ENCODE assay signal across 16 mouse cellular contexts in genomic region chr4:147957141-147957540, GRCm38 (mm10). TPM values are rescaled to one million over a fixed set of nuclear protein-coding genes. Genes with fewer than 3 reads are reported as not detected.
A peak's percentile ranks its signal among the peaks of the same experiment; 100 is the strongest.
DNase-seq lines count a peak whose midpoint lies in the region; ATAC-seq and TF ChIP-seq lines count a peak whose summit lies in the region.
"Had no signal": no experiment of that assay in that cellular context is flagged by ENCODE, and none has a peak within 500 bp of the region (broad histone marks: within the 10 kb centered on the region; RNA-seq: fewer than 3 reads in every experiment).

No protein-coding gene starts in this region.

- no peak for TF ChIP-seq CTCF in kidney, adult 2 months (conservative IDR thresholded peaks at IDR 0.05; ENCODE audit: insufficient read depth, insufficient read length, low read depth, low read length)
- TF ChIP-seq CTCF in G1E (IDR thresholded peaks at IDR 0.05; ENCODE audit: low read depth, low read length), result no peak

- H3K9me3 ChIP-seq in G1E (replicated peaks), result no peaks in the 10 kb centered on the region
- H3K9me3 ChIP-seq: hindbrain, embryonic 12.5 days; neural tube, embryonic 12.5 days had no signal

- no peaks in the 10 kb centered on the region for H3K36me3 ChIP-seq in kidney, adult 2 months (ENCODE audit: control insufficient read depth, insufficient read depth, low read length)
- H3K36me3 ChIP-seq in G1E (replicated peaks), result peaks cover 2% of the 10 kb centered on the region

- no peak overlapping the region for H3K27ac ChIP-seq in kidney, adult 2 months (ENCODE audit: insufficient read depth, low read depth, low read length)
- H3K27ac ChIP-seq: hindbrain, embryonic 12.5 days; macrophage; neural tube, embryonic 12.5 days had no signal

- ATAC-seq in G1E (ENCODE audit: extremely low read depth, insufficient number of reproducible peaks, low FRiP score, poor library complexity, severe bottlenecking), result no peak
- ATAC-seq in common myeloid progenitor, adult 5-6 weeks (replicated peaks; ENCODE audit: low read depth, poor library complexity, severe bottlenecking), result peak; percentile 59
- peak; percentile 53 for ATAC-seq in megakaryocyte progenitor cell, adult 5-6 weeks (replicated peaks; ENCODE audit: poor library complexity)
- ATAC-seq: forebrain, postnatal 0 days had no signal

- H3K27me3 ChIP-seq in kidney, adult 2 months (replicated peaks; ENCODE audit: control insufficient read depth, insufficient read depth, low read length), result no peaks in the 10 kb centered on the region
- H3K27me3 ChIP-seq in G1E (ENCODE audit: insufficient read depth, low read length), result 0 out of 2 replicates have a peak, but pooled peaks cover 3% of the 10 kb centered on the region
- H3K27me3 ChIP-seq: hindbrain, embryonic 12.5 days had no signal

- no peak for TF ChIP-seq POLR2A in kidney, adult 2 months (IDR thresholded peaks at IDR 0.05; ENCODE audit: low read depth, low read length)

- H3K4me1 ChIP-seq in kidney, adult 2 months (ENCODE audit: control insufficient read depth, insufficient read depth, low read length), result no peaks in the 10 kb centered on the region
- peaks cover 4% of the 10 kb centered on the region for H3K4me1 ChIP-seq in G1E (ENCODE audit: insufficient read depth, low read depth, low read length)
- H3K4me1 ChIP-seq: hindbrain, embryonic 12.5 days; neural tube, embryonic 12.5 days had no signal

- no peak overlapping the region for H3K4me3 ChIP-seq in kidney, adult 2 months (ENCODE audit: insufficient read depth, low read depth, low read length)
- no peak overlapping the region for H3K4me3 ChIP-seq in G1E (ENCODE audit: low read depth, low read length)
- H3K4me3 ChIP-seq: hindbrain, embryonic 12.5 days; neural tube, embryonic 12.5 days had no signal

- peak; percentile 63 for DNase-seq in kidney, postnatal 10 days
- DNase-seq in kidney, adult 2 months, result no peak
- DNase-seq in G1E (ENCODE audit: low spot score), result peak; percentile 26
- no peak for DNase-seq in layer of hippocampus, postnatal 10 days (ENCODE audit: low spot score in 2 of 2)
- DNase-seq in layer of hippocampus, postnatal 25 days (ENCODE audit: extremely low spot score in 1 of 2, low spot score in 1 of 2), result no peak
- DNase-seq: forebrain, postnatal 0 days; heart, adult 11 months; right cerebral cortex, postnatal 14 days had no signal

- WGBS in kidney, adult 2 months, result 38% methylated on average over 11 of the region's 11 CpGs

RNA-seq across cellular contexts. Expression of gene 2510039O18Rik, which starts 16.4 kb away (rescaled TPM):
- 62.6 and 82.4 TPM in 2 replicates for polyA plus RNA-seq in kidney, adult 2 months (2012; rRNA removed)
- total RNA-seq in G1E (2014; fragmentation: Nextera tagmentation), result 27.5 and 33.5 TPM in 2 replicates
- 31.5 and 37.2 TPM in 2 replicates for total RNA-seq in G1E (2017)
- polyA plus RNA-seq in G1E (2012), result 84.0 and 84.6 TPM in 2 replicates
- 30.4 and 34.6 TPM in 2 replicates for total RNA-seq in common myeloid progenitor, adult 5-6 weeks (2017)
- total RNA-seq in megakaryocyte progenitor cell, adult 5-6 weeks (2015), result 32.9 and 34.2 TPM in 2 replicates
- 30.4 and 38.6 TPM in 2 replicates for total RNA-seq in megakaryocyte progenitor cell, adult 5-6 weeks (2017)
- 10 to 100 TPM; 29.0 to 29.3 TPM for total RNA-seq in layer of hippocampus, postnatal 10 days (2021)
- total RNA-seq in layer of hippocampus, postnatal 25 days (2021), result 10 to 100 TPM; 28.4 to 29.1 TPM

RNA-seq across cellular contexts. Expression of gene Plod1, which starts 20.6 kb away (rescaled TPM):
- 42.1 and 45.9 TPM in 2 replicates for polyA plus RNA-seq in kidney, adult 2 months (2012; rRNA removed)
- total RNA-seq in G1E (2014; fragmentation: Nextera tagmentation) (0.44 and 2.3 TPM in 2 replicates), G1E (2017) (2.9 and 4.6 TPM in 2 replicates)
- polyA plus RNA-seq in G1E (2012), result 0.75 and 0.90 TPM in 2 replicates
- 3.4 and 11.4 TPM in 2 replicates for total RNA-seq in common myeloid progenitor, adult 5-6 weeks (2017)
- 4.8 and 5.6 TPM in 2 replicates for total RNA-seq in megakaryocyte progenitor cell, adult 5-6 weeks (2015)
- 10.5 and 12.2 TPM in 2 replicates for total RNA-seq in megakaryocyte progenitor cell, adult 5-6 weeks (2017)
- 10 to 100 TPM; 24.0 to 26.0 TPM for total RNA-seq in layer of hippocampus, postnatal 10 days (2021)
- 10 to 100 TPM; 21.7 to 25.2 TPM for total RNA-seq in layer of hippocampus, postnatal 25 days (2021)

RNA-seq across cellular contexts. Expression of gene Nppb, which starts 28.4 kb away (rescaled TPM):
- polyA plus RNA-seq in kidney, adult 2 months (2012; rRNA removed), result not detected in 2 replicates
- total RNA-seq in G1E (2014; fragmentation: Nextera tagmentation) (not detected in 2 replicates), G1E (2017) (not detected in 2 replicates)
- not detected in 2 replicates for polyA plus RNA-seq in G1E (2012)
- total RNA-seq in common myeloid progenitor, adult 5-6 weeks (2017), result not detected in 2 replicates
- not detected in 2 replicates for total RNA-seq in megakaryocyte progenitor cell, adult 5-6 weeks (2015)
- not detected in 2 replicates for total RNA-seq in megakaryocyte progenitor cell, adult 5-6 weeks (2017)
- total RNA-seq in layer of hippocampus, postnatal 10 days (2021), result not detected
- total RNA-seq in layer of hippocampus, postnatal 25 days (2021), result not detected
- total RNA-seq: forebrain, postnatal 0 days; liver, adult 2 months had no signal
- polyA plus RNA-seq: cortical plate, adult 2 months; large intestine, adult 2 months; liver, adult 2 months; macrophage; neural tube, embryonic 12.5 days had no signal

RNA-seq across cellular contexts. Expression of gene Nppa, which starts 43.4 kb away (rescaled TPM):
- polyA plus RNA-seq in kidney, adult 2 months (2012; rRNA removed), result 0.30 and 0.58 TPM in 2 replicates
- not detected in 2 replicates for total RNA-seq in G1E (2014; fragmentation: Nextera tagmentation)
- total RNA-seq in G1E (2017), result 0.17 TPM in 1 of 2 replicates, not detected in the other
- not detected in 2 replicates for polyA plus RNA-seq in G1E (2012)
- not detected in 2 replicates for total RNA-seq in common myeloid progenitor, adult 5-6 weeks (2017)
- not detected in 2 replicates for total RNA-seq in megakaryocyte progenitor cell, adult 5-6 weeks (2015)
- total RNA-seq in megakaryocyte progenitor cell, adult 5-6 weeks (2017), result not detected in 2 replicates
- under 1 TPM in 1 of 2 experiments, not detected in 1; 0.43 TPM for total RNA-seq in layer of hippocampus, postnatal 10 days (2021)
- not detected for total RNA-seq in layer of hippocampus, postnatal 25 days (2021)
- total RNA-seq: forebrain, postnatal 0 days; liver, adult 2 months had no signal
- polyA plus RNA-seq: liver, adult 2 months; macrophage had no signal

RNA-seq across cellular contexts. Expression of gene Mfn2, which starts 52.6 kb away (rescaled TPM):
- 82.8 and 85.5 TPM in 2 replicates for polyA plus RNA-seq in kidney, adult 2 months (2012; rRNA removed)
- 18.6 and 21.0 TPM in 2 replicates for total RNA-seq in G1E (2014; fragmentation: Nextera tagmentation)
- total RNA-seq in G1E (2017), result 14.8 and 18.3 TPM in 2 replicates
- 14.6 and 18.9 TPM in 2 replicates for polyA plus RNA-seq in G1E (2012)
- 17.7 and 24.4 TPM in 2 replicates for total RNA-seq in common myeloid progenitor, adult 5-6 weeks (2017)
- 24.3 and 25.0 TPM in 2 replicates for total RNA-seq in megakaryocyte progenitor cell, adult 5-6 weeks (2015)
- total RNA-seq in megakaryocyte progenitor cell, adult 5-6 weeks (2017), result 29.1 and 33.6 TPM in 2 replicates
- total RNA-seq in layer of hippocampus, postnatal 10 days (2021), result 100 to 1,000 TPM; 149 to 175 TPM
- total RNA-seq in layer of hippocampus, postnatal 25 days (2021), result 100 to 1,000 TPM; 191 to 194 TPM

Comparison
In these comparisons a context has a peak if more than half of its experiments do, and no peak if none do; other contexts are left out.
1. DNase-seq: peak in kidney, postnatal 10 days (single experiment) and G1E (single experiment); none in kidney, adult 2 months (single experiment), layer of hippocampus, postnatal 10 days (0 of 2) and layer of hippocampus, postnatal 25 days (0 of 2).